Mouse (Mus musculus) G1E (cell line): Measurements from ENCODE around the gene Fhl3.

Experiments used
- CTCF ChIP-seq: IDR thresholded peaks from 2 replicates; pipeline ENCODE4 v1.5.1; 2012; ENCODE audit warnings: low read depth, low read length, inconsistent platforms, mixed read lengths
- GATA1 ChIP-seq: IDR thresholded peaks from 2 replicates; pipeline ENCODE4 v1.6.1; 2012; ENCODE audit warnings: borderline replicate concordance, low read length, inconsistent platforms, mixed read lengths
- POLR2AphosphoS5 ChIP-seq: IDR thresholded peaks from 2 replicates; pipeline ENCODE4 v1.6.1; 2012; ENCODE audit warnings: low read depth, low read length, inconsistent platforms; ENCODE audit not compliant: insufficient replicate concordance
- TAL1 ChIP-seq: conservative IDR thresholded peaks from 2 replicates; pipeline ENCODE4 v1.6.1; 2012; ENCODE audit warnings: low read depth, low read length, inconsistent platforms, mixed read lengths

DNA sequence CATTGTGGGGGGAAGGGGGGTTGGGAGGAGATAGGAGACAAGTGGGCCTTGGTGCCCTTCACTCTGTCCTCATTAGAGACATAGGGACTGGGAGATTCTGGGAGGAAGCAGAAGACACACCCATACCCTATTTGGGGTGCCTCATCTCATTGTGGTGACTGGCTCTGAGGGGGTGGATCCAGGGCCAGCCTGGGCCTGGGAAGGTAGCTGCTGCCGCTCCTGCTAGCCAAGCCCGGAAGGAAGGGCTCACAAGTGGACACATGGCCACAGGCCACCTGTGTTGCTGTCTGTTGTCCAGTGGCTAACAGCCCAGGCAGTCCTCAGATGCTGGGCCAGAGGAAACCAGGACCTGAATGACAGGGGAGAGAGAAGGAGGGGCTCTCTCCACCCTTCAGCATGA, 2.9 kb downstream of the Fhl3 start:
- no peak for TF ChIP-seq CTCF
- no peak for TF ChIP-seq GATA1
- no peak for TF ChIP-seq TAL1
- TF ChIP-seq POLR2AphosphoS5, result no peak
